Mouse (Mus musculus) hindbrain, embryonic 13.5 days (tissue): ENCODE data around the gene Pdf. TPM values are rescaled to one million over a fixed set of nuclear protein-coding genes. Genes with fewer than 3 reads are reported as not detected.
A peak's percentile ranks its signal among the peaks of the same experiment; 100 is the strongest.

ENCODE experiments used
- ATAC-seq: fragments of 200-750 bp; cut with Nextera tagmentation; 2 replicates; pipeline ENCODE4 v1.8.0; 2017; ENCODE audit warnings: moderate TSS enrichment; ENCODE audit not compliant: low FRiP score
- H3K27ac ChIP-seq: fragments of 300-500 bp; sonication (generic); 2 replicates; pipeline ENCODE4 v1.5.1; 2015; ENCODE audit warnings: inconsistent platforms, mild to moderate bottlenecking, moderate library complexity
- H3K27me3 ChIP-seq: fragments of 300-500 bp; sonication (generic); 2 replicates; pipeline ENCODE4 v1.6.1; 2015; ENCODE audit warnings: mild to moderate bottlenecking, inconsistent platforms
- H3K36me3 ChIP-seq: fragments of 300-500 bp; sonication (generic); 2 replicates; pipeline ENCODE4 v1.6.1; 2015; ENCODE audit warnings: mild to moderate bottlenecking, inconsistent platforms
- H3K4me1 ChIP-seq: fragments of 300-500 bp; sonication (generic); replicated peaks from 2 replicates; pipeline ENCODE4 v1.6.1; 2015; ENCODE audit warnings: inconsistent platforms
- H3K4me2 ChIP-seq: fragments of 300-500 bp; sonication (generic); 2 replicates; pipeline ENCODE4 v1.6.1; 2015; ENCODE audit warnings: inconsistent platforms, mild to moderate bottlenecking, moderate library complexity
- H3K4me3 ChIP-seq: fragments of 300-500 bp; sonication (generic); 2 replicates; pipeline ENCODE4 v1.5.1; 2015; ENCODE audit warnings: mild to moderate bottlenecking, inconsistent platforms
- H3K9ac ChIP-seq: fragments of 300-500 bp; sonication (generic); 2 replicates; pipeline ENCODE4 v1.6.1; 2015; ENCODE audit warnings: mild to moderate bottlenecking, inconsistent platforms
- H3K9me3 ChIP-seq: fragments of 300-500 bp; sonication (generic); 2 replicates; pipeline ENCODE4 v1.6.1; 2016; ENCODE audit warnings: inconsistent platforms
- WGBS: fragments of 180-500 bp; shearing (Covaris S2); methylation state at CpG from one replicate; pipeline ENCODE4 v1.1.7; 2015; 5-methylcytosine and 5-hydroxymethylcytosine counted together
- polyA plus RNA-seq: library from polyadenylated mRNA; unstranded; fragments of >200 nt; fragmentation: Nextera tagmentation; extraction: Ambion mirVana; gene quantifications from 2 replicates; pipeline ENCODE4 v1.2.1, GENCODE M21; 2015

Pdf gene
- polyA plus RNA-seq: 36.8 and 38.5 TPM in 2 replicates

GRCm38 (mm10) chr8:107048061-107048941 lies at the start of gene Pdf:
Gene Pdf (minus strand): TSS chr8:107048614.
- Histone ChIP-seq H3K27me3 (no peaks in the 10 kb centered on the region), H3K36me3 (peaks cover 80% of the 10 kb centered on the region), H3K9me3 (no peaks in the 10 kb centered on the region), H3K4me2 (peak within 1 kb of the TSS; percentile 79), H3K9ac (peak within 1 kb of the TSS; percentile 87), H3K27ac (peak within 1 kb of the TSS; percentile 92), H3K4me3 (peak within 1 kb of the TSS; percentile 84), H3K4me1 (peaks cover 30% of the 10 kb centered on the region)
- peak; percentile 87 for ATAC-seq
- under 1% methylated on average over 86 of the region's 87 CpGs for WGBS

GRCm38 (mm10) chr8:107096366-107097036 lies 48.1 kb upstream of the Pdf start, which contains the start of gene Terf2:
Gene Terf2 (minus strand): TSS chr8:107096547.
- H3K9me3 ChIP-seq: no peaks in the 10 kb centered on the region
- no peaks in the 10 kb centered on the region for H3K27me3 ChIP-seq
- peak within 1 kb of the TSS; percentile 89 for H3K27ac ChIP-seq
- H3K36me3 ChIP-seq: peaks cover 15% of the 10 kb centered on the region
- peak; percentile 96 for ATAC-seq
- peaks cover 32% of the 10 kb centered on the region for H3K4me1 ChIP-seq
- peak within 1 kb of the TSS; percentile 87 for H3K4me3 ChIP-seq
- 4% methylated on average over 39 of the region's 39 CpGs for WGBS
- peak within 1 kb of the TSS; percentile 94 for H3K9ac ChIP-seq
- H3K4me2 ChIP-seq: peak within 1 kb of the TSS; percentile 62

- Histone ChIP-seq H3K9me3 (no peaks in the 10 kb centered on the region), H3K27ac (peak overlapping the region; percentile 89), H3K4me2 (peak overlapping the region; percentile 62), H3K9ac (peak overlapping the region; percentile 94), H3K4me1 (peaks cover 32% of the 10 kb centered on the region), H3K27me3 (no peaks in the 10 kb centered on the region), H3K4me3 (peak overlapping the region; percentile 87), H3K36me3 (peaks cover 19% of the 10 kb centered on the region)
- ATAC-seq: peak; percentile 70
- under 1% methylated on average over 49 of the region's 53 CpGs for WGBS
Observed at GRCm38 (mm10) chr8:107095717-107096365, 47.4 kb upstream of the Pdf start.

GRCm38 (mm10) chr8:107090531-107090930 lies 42.1 kb upstream of the Pdf start:
- no peaks in the 10 kb centered on the region for H3K9me3 ChIP-seq
- no peak overlapping the region for H3K27ac ChIP-seq
- peaks cover 64% of the 10 kb centered on the region for H3K36me3 ChIP-seq
- no peak overlapping the region for H3K9ac ChIP-seq
- H3K4me1 ChIP-seq: peaks cover 25% of the 10 kb centered on the region
- no peak for ATAC-seq
- no peaks in the 10 kb centered on the region for H3K27me3 ChIP-seq
- 96% methylated on average over 7 of the region's 7 CpGs for WGBS
- H3K4me2 ChIP-seq: no peak overlapping the region
- H3K4me3 ChIP-seq: no peak overlapping the region

- Histone ChIP-seq H3K27me3 (no peaks in the 10 kb centered on the region), H3K4me2 (no peak overlapping the region), H3K36me3 (peaks cover 70% of the 10 kb centered on the region), H3K9me3 (no peaks in the 10 kb centered on the region), H3K4me3 (no peak overlapping the region), H3K27ac (no peak overlapping the region), H3K4me1 (peaks cover 6% of the 10 kb centered on the region; the same call in 1 of the 2 replicates), H3K9ac (no peak overlapping the region)
- ATAC-seq: no peak
- WGBS: 93% methylated on average over 5 of the region's 5 CpGs
Observed at GRCm38 (mm10) chr8:107088526-107089063, 40.2 kb upstream of the Pdf start.

- WGBS: 97% methylated on average over 5 of the region's 5 CpGs
- Histone ChIP-seq H3K27ac (no peak overlapping the region), H3K4me2 (no peak overlapping the region), H3K4me3 (no peak overlapping the region), H3K9me3 (no peaks in the 10 kb centered on the region), H3K9ac (no peak overlapping the region), H3K4me1 (no peaks in the 10 kb centered on the region), H3K27me3 (no peaks in the 10 kb centered on the region), H3K36me3 (peaks cover 70% of the 10 kb centered on the region)
- ATAC-seq: no peak
Observed at GRCm38 (mm10) chr8:107086018-107086417, 37.6 kb upstream of the Pdf start.

GRCm38 (mm10) chr8:107085358-107085757 lies 36.9 kb upstream of the Pdf start:
- H3K36me3 ChIP-seq: peaks cover 71% of the 10 kb centered on the region
- H3K4me2 ChIP-seq: no peak overlapping the region
- no peaks in the 10 kb centered on the region for H3K4me1 ChIP-seq
- no peak overlapping the region for H3K9ac ChIP-seq
- no peaks in the 10 kb centered on the region for H3K9me3 ChIP-seq
- no peaks in the 10 kb centered on the region for H3K27me3 ChIP-seq
- H3K27ac ChIP-seq: no peak overlapping the region
- WGBS: 98% methylated on average over 17 of the region's 17 CpGs
- no peak overlapping the region for H3K4me3 ChIP-seq
- ATAC-seq: no peak

- Histone ChIP-seq H3K9me3 (no peaks in the 10 kb centered on the region), H3K4me3 (no peak overlapping the region)
- no peak for ATAC-seq
Observed at GRCm38 (mm10) chr8:107076239-107076888, 27.9 kb upstream of the Pdf start.

GRCm38 (mm10) chr8:107074128-107074527 lies 25.7 kb upstream of the Pdf start:
- H3K27ac ChIP-seq: no peak overlapping the region
- no peaks in the 10 kb centered on the region for H3K9me3 ChIP-seq
- H3K4me1 ChIP-seq: no peaks in the 10 kb centered on the region
- WGBS: 88% methylated on average over 1 of the region's 1 CpGs
- peaks cover 92% of the 10 kb centered on the region for H3K36me3 ChIP-seq
- no peak overlapping the region for H3K4me3 ChIP-seq
- no peaks in the 10 kb centered on the region for H3K27me3 ChIP-seq
- no peak overlapping the region for H3K9ac ChIP-seq
- no peak for ATAC-seq
- no peak overlapping the region for H3K4me2 ChIP-seq

More at GRCm38 (mm10) chr8:107076239-107076888, 27.9 kb upstream of the Pdf start:
- Histone ChIP-seq H3K27ac (no peak overlapping the region), H3K27me3 (no peaks in the 10 kb centered on the region), H3K9ac (no peak overlapping the region), H3K4me2 (no peak overlapping the region), H3K36me3 (peaks cover 89% of the 10 kb centered on the region), H3K4me1 (no peaks in the 10 kb centered on the region)
- 95% methylated on average over 7 of the region's 7 CpGs for WGBS

GRCm38 (mm10) chr8:107073706-107074105 lies 25.3 kb upstream of the Pdf start:
- Histone ChIP-seq H3K4me2 (no peak overlapping the region), H3K27ac (no peak overlapping the region), H3K9ac (no peak overlapping the region), H3K9me3 (no peaks in the 10 kb centered on the region), H3K36me3 (peaks cover 92% of the 10 kb centered on the region), H3K4me3 (no peak overlapping the region), H3K27me3 (no peaks in the 10 kb centered on the region), H3K4me1 (no peaks in the 10 kb centered on the region)
- WGBS: 89% methylated on average over 4 of the region's 4 CpGs
- ATAC-seq: no peak

GRCm38 (mm10) chr8:107065511-107066496 lies 17.4 kb upstream of the Pdf start, which contains the start of gene Tmed6:
Gene Tmed6 (minus strand): TSS chr8:107065644.
- Histone ChIP-seq H3K9me3 (no peaks in the 10 kb centered on the region), H3K27me3 (no peaks in the 10 kb centered on the region), H3K4me1 (no peaks in the 10 kb centered on the region), H3K9ac (no peak within 1 kb of the TSS), H3K4me2 (no peak within 1 kb of the TSS), H3K4me3 (no peak within 1 kb of the TSS), H3K27ac (no peak within 1 kb of the TSS), H3K36me3 (peaks cover 27% of the 10 kb centered on the region)
- 65% methylated on average over 17 of the region's 17 CpGs for WGBS
- no peak for ATAC-seq
